Mouse (Mus musculus): Measurements from ENCODE around the gene Trpv2. TPM values are rescaled to one million over a fixed set of nuclear protein-coding genes. Genes with fewer than 3 reads are reported as not detected.
A peak's percentile ranks its signal among the peaks of the same experiment; 100 is the strongest.
"Not testable (repeated sequence)": the region's sequence is repeated elsewhere in the genome, so short reads cannot be mapped to it uniquely, and the experiment has no call there.

Trpv2 gene
- polyA plus RNA-seq, 1 experiment: 4.0 TPM

- Histone ChIP-seq H3K27me3 (ENCODE audit: control insufficient read depth, insufficient read depth, low read length) (no peaks in the 10 kb centered on the region), H3K4me1 (ENCODE audit: control insufficient read depth, insufficient read depth, insufficient read length, low read length) (peaks cover 46% of the 10 kb centered on the region), H3K4me3 (ENCODE audit: low read depth, low read length) (peak overlapping the region; percentile 44), H3K27ac (ENCODE audit: insufficient read depth, low read depth, low read length) (peak overlapping the region; percentile 90), H3K36me3 (ENCODE audit: control insufficient read depth, insufficient read depth, low read length) (no peaks in the 10 kb centered on the region)
- TF ChIP-seq CTCF (IDR thresholded peaks at IDR 0.05; ENCODE audit: extremely low read depth, insufficient read length, insufficient replicate concordance, low read depth, low read length) (no peak), POLR2A (IDR thresholded peaks at IDR 0.05; ENCODE audit: low read depth, low read length) (0 out of 2 replicates have a peak, but pooled peaks have one; percentile 17)
- 38% methylated on average over 4 of the region's 4 CpGs for WGBS
Observed at GRCm38 (mm10) chr11:62646495-62646843, 72.2 kb downstream of the Trpv2 start.

- WGBS: 31% methylated on average over 7 of the region's 7 CpGs
- Histone ChIP-seq H3K27ac (ENCODE audit: insufficient read depth, low read depth, low read length) (peak overlapping the region; percentile 90), H3K27me3 (ENCODE audit: control insufficient read depth, insufficient read depth, low read length) (no peaks in the 10 kb centered on the region), H3K36me3 (ENCODE audit: control insufficient read depth, insufficient read depth, low read length) (no peaks in the 10 kb centered on the region), H3K4me3 (ENCODE audit: low read depth, low read length) (peak overlapping the region; percentile 83), H3K4me1 (ENCODE audit: control insufficient read depth, insufficient read depth, insufficient read length, low read length) (peaks cover 42% of the 10 kb centered on the region)
- no peak for TF ChIP-seq POLR2A (IDR thresholded peaks at IDR 0.05; ENCODE audit: low read depth, low read length)
Observed at GRCm38 (mm10) chr11:62646958-62647515, 72.8 kb downstream of the Trpv2 start.

- Histone ChIP-seq H3K4me1 (ENCODE audit: control insufficient read depth, insufficient read depth, insufficient read length, low read length) (peaks cover 36% of the 10 kb centered on the region; the same call in 1 of the 2 replicates), H3K36me3 (ENCODE audit: control insufficient read depth, insufficient read depth, low read length) (no peaks in the 10 kb centered on the region), H3K27ac (ENCODE audit: insufficient read depth, low read depth, low read length) (peak within 1 kb of the TSS; percentile 93), H3K27me3 (ENCODE audit: control insufficient read depth, insufficient read depth, low read length) (no peaks in the 10 kb centered on the region), H3K4me3 (ENCODE audit: low read depth, low read length) (peak within 1 kb of the TSS; percentile 94)
- WGBS: 2% methylated on average over 63 of the region's 86 CpGs
- no peak for TF ChIP-seq POLR2A (IDR thresholded peaks at IDR 0.05; ENCODE audit: low read depth, low read length)
- no peak for TF ChIP-seq CTCF (IDR thresholded peaks at IDR 0.05; ENCODE audit: extremely low read depth, insufficient read length, insufficient replicate concordance, low read depth, low read length)
Observed at GRCm38 (mm10) chr11:62647661-62648590, 73.6 kb downstream of the Trpv2 start, which contains the start of gene Lrrc75a. TSS of gene Lrrc75a (minus strand) at chr11:62648523.

- peaks cover 28% of the 10 kb centered on the region; the same call in 1 of the 2 replicates for H3K4me1 ChIP-seq (ENCODE audit: control insufficient read depth, insufficient read depth, insufficient read length, low read length)
- TF ChIP-seq CTCF (IDR thresholded peaks at IDR 0.05; ENCODE audit: extremely low read depth, insufficient read length, insufficient replicate concordance, low read depth, low read length) (peak; percentile 78), POLR2A (IDR thresholded peaks at IDR 0.05; ENCODE audit: low read depth, low read length) (peak; percentile 39; the same call in 1 of the 2 replicates)
- H3K27ac ChIP-seq (ENCODE audit: insufficient read depth, low read depth, low read length): peak within 1 kb of the TSS; percentile 93
- peak within 1 kb of the TSS; percentile 94 for H3K4me3 ChIP-seq (ENCODE audit: low read depth, low read length)
- WGBS: 1% methylated on average over 46 of the region's 53 CpGs
- no peaks in the 10 kb centered on the region for H3K27me3 ChIP-seq (ENCODE audit: control insufficient read depth, insufficient read depth, low read length)
- H3K36me3 ChIP-seq (ENCODE audit: control insufficient read depth, insufficient read depth, low read length): peaks cover 2% of the 10 kb centered on the region
Observed at GRCm38 (mm10) chr11:62648591-62649391, 74.5 kb downstream of the Trpv2 start, which contains the start of gene Mmgt2. TSS of gene Mmgt2 (plus strand) at chr11:62648664.

- H3K4me3 ChIP-seq (ENCODE audit: low read depth, low read length); H3K27ac ChIP-seq (ENCODE audit: insufficient read depth, low read depth, low read length); H3K36me3 ChIP-seq (ENCODE audit: control insufficient read depth, insufficient read depth, low read length); H3K27me3 ChIP-seq (ENCODE audit: control insufficient read depth, insufficient read depth, low read length): not testable (repeated sequence)
- 74% methylated on average over 4 of the region's 4 CpGs for WGBS
- peaks cover 18% of the 10 kb centered on the region; the same call in 1 of the 2 replicates for H3K4me1 ChIP-seq (ENCODE audit: control insufficient read depth, insufficient read depth, insufficient read length, low read length)
Observed at GRCm38 (mm10) chr11:62649803-62650202, 75.5 kb downstream of the Trpv2 start.

Other genes starting within 250 kb of the Trpv2 start
- gene Pigl, start 116.0 kb upstream of the Trpv2 start, polyA plus RNA-seq (2012; rRNA removed): 2.4 and 5.8 TPM in 2 replicates
- gene Ncor1, start 115.9 kb upstream of the Trpv2 start, polyA plus RNA-seq (2012; rRNA removed): 49.1 and 130 TPM in 2 replicates
- gene Cenpv, start 35.2 kb upstream of the Trpv2 start, polyA plus RNA-seq (2012; rRNA removed): 77.4 and 175 TPM in 2 replicates
- gene Ubb, start 23.3 kb upstream of the Trpv2 start, polyA plus RNA-seq (2012; rRNA removed): 827 and 2,308 TPM in 2 replicates
- gene Lrrc75a, start 74.0 kb downstream of the Trpv2 start, polyA plus RNA-seq (2012; rRNA removed): 40.6 and 109 TPM in 2 replicates
- gene Mmgt2, start 74.2 kb downstream of the Trpv2 start, polyA plus RNA-seq (2012; rRNA removed): 20.0 and 26.4 TPM in 2 replicates
- gene Zfp287, start 157.4 kb downstream of the Trpv2 start, polyA plus RNA-seq (2012; rRNA removed): 0.28 and 0.39 TPM in 2 replicates
- gene Gm10428, start 178.6 kb downstream of the Trpv2 start, polyA plus RNA-seq (2012; rRNA removed): not detected in 2 replicates
- gene Zfp286, start 215.0 kb downstream of the Trpv2 start, polyA plus RNA-seq (2012; rRNA removed): 0.04 and 0.14 TPM in 2 replicates
- gene Trim16, start 245.7 kb downstream of the Trpv2 start, polyA plus RNA-seq (2012; rRNA removed): 3.8 and 10.9 TPM in 2 replicates

All from small intestine, adult 2 months (tissue).